Mouse (Mus musculus) frontal cortex, postnatal 36 days (tissue): ENCODE measurements at regions not wholly inside any gene's neighbourhood (a gene's known extent, or its start where the extent isn't known, plus 50 kb on each side); places are given as distances from the start of the nearest gene placed in this dataset.
A peak's percentile ranks its signal among the peaks of the same experiment; 100 is the strongest.
"Not testable (repeated sequence)": the region's sequence is repeated elsewhere in the genome, so short reads cannot be mapped to it uniquely, and the experiment has no call there.

ENCODE experiments used
- DNase-seq, 2 experiments: peaks; one replicate each; pipeline ENCODE4 v3.0.0; 2022; ENCODE audit warnings: low spot score in 2 of 2

- DNase-seq = no peak
Observed at GRCm38 (mm10) chr8:81286280-81287034, 55.9 kb upstream of the Inpp4b start.

GRCm38 (mm10) chr8:81260089-81260488, 82.3 kb upstream of the Inpp4b start:
- no peak for DNase-seq

DNA sequence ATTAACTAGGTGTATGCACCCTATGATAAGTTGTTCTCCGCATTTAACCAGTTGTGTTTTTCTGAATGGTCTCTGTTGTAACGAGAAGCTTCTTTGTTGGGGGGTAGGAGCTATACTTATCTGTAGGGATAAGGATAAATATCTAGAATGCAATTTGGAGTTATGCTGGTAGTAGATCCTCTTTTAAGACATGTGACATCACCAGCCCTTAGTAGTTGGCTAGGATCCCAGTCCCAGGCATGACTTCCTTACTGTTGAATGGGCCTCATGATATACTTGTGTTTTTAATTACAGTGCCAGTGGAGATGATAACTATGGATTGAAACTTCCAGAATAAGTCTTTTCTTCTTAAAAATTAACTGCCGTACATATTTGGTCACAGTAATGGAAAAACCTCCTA, 118.5 kb upstream of the Inpp4b start:
- DNase-seq = no peak

GRCm38 (mm10) chr8:81187061-81187790, 155.1 kb upstream of the Inpp4b start:
- not testable (repeated sequence) for DNase-seq

GRCm38 (mm10) chr8:81175537-81175936, 160.8 kb upstream of the Usp38 start:
- DNase-seq = no peak

DNA sequence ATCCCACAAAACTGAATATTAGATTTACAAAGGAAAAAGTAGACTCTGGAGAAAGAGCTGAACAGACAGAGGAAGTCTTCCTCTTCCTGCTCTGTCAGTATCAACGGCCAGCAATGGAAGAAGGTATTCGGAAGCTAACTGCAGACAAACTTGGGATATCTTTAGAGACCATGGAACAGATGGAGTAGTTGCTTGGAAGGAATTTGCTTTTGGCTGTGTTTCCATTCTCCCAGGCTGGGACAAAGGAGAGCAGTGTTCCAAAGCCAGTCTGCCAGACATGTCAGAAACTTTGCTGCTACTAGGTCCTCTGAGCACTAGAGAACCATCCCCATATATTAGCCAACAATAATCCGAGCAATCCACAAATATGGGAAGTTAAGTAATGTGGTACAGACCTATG, 132.5 kb upstream of the Usp38 start:
- peak; percentile 0 to 21 for DNase-seq

DNA sequence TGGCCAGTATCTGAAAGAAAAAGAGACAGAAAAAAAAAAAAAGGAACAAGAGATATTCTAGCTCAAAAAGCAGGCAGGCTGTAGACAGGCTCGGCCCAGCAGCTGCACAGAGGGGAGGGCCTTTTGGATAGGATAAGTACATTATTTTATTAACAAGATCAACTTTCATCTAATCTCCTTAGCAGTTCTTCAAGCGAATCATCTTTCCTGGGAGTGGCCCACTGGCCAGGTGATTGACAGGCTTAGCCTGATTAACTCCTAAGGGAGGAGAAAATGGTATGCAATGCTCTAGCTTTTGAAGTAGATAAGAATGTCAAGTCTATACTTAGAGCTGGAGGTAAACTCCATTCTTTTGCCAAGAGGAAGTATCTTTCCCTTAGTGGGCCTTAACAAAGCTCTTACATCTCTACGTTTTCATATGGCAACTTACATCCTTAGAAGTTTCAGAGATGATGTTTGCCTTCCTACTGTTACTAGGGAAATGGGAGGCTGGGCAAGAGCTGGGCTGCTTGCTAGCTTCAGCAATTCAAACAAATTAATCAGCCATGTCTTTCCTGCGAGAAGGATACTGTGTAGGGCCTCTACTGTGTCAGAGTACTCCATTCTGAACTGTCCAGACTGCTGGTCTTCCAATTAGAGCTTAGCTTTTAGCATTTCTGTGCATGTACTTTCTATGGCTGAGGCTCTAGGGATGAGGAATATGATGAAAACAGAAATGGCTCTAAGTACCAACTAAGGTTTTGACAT, 92.2 kb upstream of the Usp38 start:
- no peak for DNase-seq

GRCm38 (mm10) chr8:81098963-81099362, 84.2 kb upstream of the Usp38 start:
- DNase-seq = no peak

- no peak for DNase-seq
Observed at GRCm38 (mm10) chr8:81097076-81097819, 82.5 kb upstream of the Usp38 start.

GRCm38 (mm10) chr8:81095237-81095636, 80.5 kb upstream of the Usp38 start:
- no peak for DNase-seq

DNA sequence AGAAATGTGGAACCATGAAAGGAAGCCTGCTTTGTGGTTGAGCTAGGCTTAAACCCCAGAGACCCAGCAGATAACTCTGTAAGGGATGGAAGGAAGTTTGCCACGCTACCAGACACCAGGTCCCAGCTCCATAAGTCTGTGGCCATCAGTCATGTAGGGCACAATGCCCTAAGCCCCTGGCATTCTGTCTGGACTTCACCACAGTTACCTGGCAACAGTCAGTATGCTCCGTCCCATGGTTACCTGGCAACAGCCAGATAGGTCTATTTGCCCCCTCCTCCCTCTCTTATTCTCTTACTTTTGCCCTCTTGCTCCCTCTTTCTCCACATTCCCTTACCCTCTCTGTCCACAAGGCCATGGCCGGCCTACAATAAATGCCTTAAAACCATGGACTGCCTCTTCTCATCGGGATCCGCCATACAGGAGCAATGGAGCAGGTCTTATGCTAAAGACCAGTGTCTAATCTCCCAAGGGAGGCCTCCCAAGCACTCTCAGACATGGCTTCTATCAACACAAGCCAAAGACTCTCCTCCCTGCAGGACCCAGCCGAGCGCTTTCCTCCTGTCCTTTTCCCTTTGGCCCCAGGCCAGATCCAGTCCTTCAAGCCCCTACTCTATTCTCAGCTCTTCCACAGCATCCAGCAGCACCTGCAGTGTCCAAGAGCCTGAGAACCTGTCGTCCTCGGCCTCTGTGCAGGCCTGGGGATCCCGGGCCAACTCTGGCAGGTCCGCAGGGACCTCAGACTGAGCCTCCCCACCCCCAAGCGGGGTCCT, 66.3 kb upstream of the Usp38 start:
- no peak for DNase-seq

- DNase-seq = peak; percentile 8 to 9
Observed at GRCm38 (mm10) chr8:81079887-81080300, 65.2 kb upstream of the Usp38 start.

GRCm38 (mm10) chr8:81069080-81069840, 54.5 kb upstream of the Usp38 start:
- peak; percentile 19 to 65 for DNase-seq

- DNase-seq = no peak
Observed at GRCm38 (mm10) chr8:81068519-81068918, 53.8 kb upstream of the Usp38 start.

- DNase-seq = no peak
Observed at GRCm38 (mm10) chr8:81066765-81067164, 52.0 kb upstream of the Usp38 start.
